ENCODE assay signal across 8 mouse cellular contexts in genomic region chr2:30891002-30891401, GRCm38 (mm10). TPM values are rescaled to one million over a fixed set of nuclear protein-coding genes. Genes with fewer than 3 reads are reported as not detected.
A peak's percentile ranks its signal among the peaks of the same experiment; 100 is the strongest.
DNase-seq lines count a peak whose midpoint lies in the region; ATAC-seq lines count a peak whose summit lies in the region.

No protein-coding gene starts in this region.

- peak; percentile 45 to 60 for DNase-seq in left cerebral cortex, adult 18-20 months (ENCODE audit: low spot score in 2 of 2)
- no peak for DNase-seq in left cerebral cortex, adult 11 months (ENCODE audit: low spot score)
- peak; percentile 88 for DNase-seq in ZHBTc4 (ENCODE audit: low read depth, low spot score)
- DNase-seq in embryo, embryonic 11 days = peak; percentile 87
- peak; percentile 70 for DNase-seq in heart, postnatal 4 days
- DNase-seq in left cerebral cortex, postnatal 14 days (ENCODE audit: low spot score in 2 of 2) = peak; percentile 45 to 56
- peak; percentile 63 for DNase-seq in thymus, postnatal 4 days

- 0 out of 2 replicates have a peak, but pooled peaks have one; percentile 38 for ATAC-seq in monocyte, adult 5-6 weeks (replicated peaks; ENCODE audit: insufficient number of reproducible peaks, low FRiP score, low TSS enrichment, poor library complexity, severe bottlenecking)

- intact Hi-C loops in left cerebral cortex, postnatal 14 days (cut with DNase I) = loop anchor here (2.0 kb wide), 1 partner anchor 44 kb away; no protein-coding TSS in a partner anchor

RNA-seq across cellular contexts. Expression of gene Ptges, which starts 38.7 kb away (rescaled TPM):
- total RNA-seq in left cerebral cortex, adult 18-20 months (2021) = 1 to 10 TPM; 7.1 to 9.8 TPM
- total RNA-seq in heart, postnatal 4 days (2021) = 1 to 10 TPM; 2.1 to 3.5 TPM
- total RNA-seq in left cerebral cortex, postnatal 14 days (2021) = 1 to 10 TPM; 3.8 to 4.9 TPM
- total RNA-seq in monocyte, adult 5-6 weeks (2017) = 0.10 to 4.4 TPM (median 0.11 TPM) in 3 replicates

RNA-seq across cellular contexts. Expression of gene Prrx2, which starts 56.2 kb away (rescaled TPM):
- total RNA-seq in left cerebral cortex, adult 18-20 months (2021) = 1 to 10 TPM; 2.1 to 2.8 TPM
- 1 to 10 TPM; 8.7 to 9.4 TPM for total RNA-seq in heart, postnatal 4 days (2021)
- total RNA-seq in left cerebral cortex, postnatal 14 days (2021) = 1 to 10 TPM; 2.3 to 3.3 TPM
- not detected in 3 replicates for total RNA-seq in monocyte, adult 5-6 weeks (2017)
